Mouse (Mus musculus) ES-E14 (cell line): ENCODE results near the gene Slc2a9.

ENCODE experiments used
- MAFK ChIP-seq: IDR thresholded peaks from 2 replicates; pipeline ENCODE4 v1.6.1; 2014; ENCODE audit warnings: mild to moderate bottlenecking, low read depth, low read length, inconsistent platforms; ENCODE audit not compliant: insufficient read depth
- ZC3H11A ChIP-seq: IDR thresholded peaks from 2 replicates; pipeline ENCODE4 v1.6.1; 2012; ENCODE audit warnings: low read depth, mild to moderate bottlenecking, inconsistent platforms, low read length, borderline replicate concordance

GRCm38 (mm10) chr5:38403612-38404011 is 99.3 kb downstream of the Slc2a9 start:
- TF ChIP-seq ZC3H11A (no peak), MAFK (no peak)
